Mouse (Mus musculus) liver, postnatal 0 days (tissue): Measurements from ENCODE around the gene Gdf15. TPM values are rescaled to one million over a fixed set of nuclear protein-coding genes. Genes with fewer than 3 reads are reported as not detected.

Experiments
- ATAC-seq: fragments of 200-750 bp; cut with Nextera tagmentation; 2 replicates; pipeline ENCODE4 v1.8.0; 2017; ENCODE audit warnings: mild to moderate bottlenecking, moderate library complexity
- DNase-seq: peaks from one replicate; pipeline ENCODE4 v3.0.0-alpha.2; 2016
- H3K27ac ChIP-seq: fragments of 300-500 bp; sonication (generic); 2 replicates; pipeline ENCODE4 v1.5.1; 2014; ENCODE audit warnings: antibody characterized with exemption, moderate library complexity, mild to moderate bottlenecking, low read depth
- H3K27me3 ChIP-seq: fragments of 300-500 bp; sonication (generic); 2 replicates; pipeline ENCODE4 v1.6.1; 2014; ENCODE audit warnings: low read length, control low read depth, mixed read lengths; ENCODE audit not compliant: insufficient read depth
- H3K36me3 ChIP-seq: fragments of 300-500 bp; sonication (generic); replicated peaks from 2 replicates; pipeline ENCODE4 v1.6.1; 2014; ENCODE audit warnings: mild to moderate bottlenecking, control low read depth, low read length, moderate library complexity, mixed read lengths; ENCODE audit not compliant: insufficient read depth
- H3K4me1 ChIP-seq: fragments of 300-500 bp; sonication (generic); 2 replicates; pipeline ENCODE4 v1.6.1; 2014; ENCODE audit warnings: antibody characterized with exemption, mild to moderate bottlenecking, control low read depth; ENCODE audit not compliant: insufficient read depth
- H3K4me2 ChIP-seq: fragments of 300-500 bp; sonication (generic); 2 replicates; pipeline ENCODE4 v1.6.1; 2014; ENCODE audit warnings: low read depth, mild to moderate bottlenecking, low read length, moderate library complexity, mixed read lengths
- H3K4me3 ChIP-seq: fragments of 300-500 bp; sonication (generic); 2 replicates; pipeline ENCODE4 v1.5.1; 2014; ENCODE audit warnings: low read depth, low read length
- H3K9ac ChIP-seq: fragments of 300-500 bp; sonication (generic); replicated peaks from 2 replicates; pipeline ENCODE4 v1.6.1; 2014; ENCODE audit warnings: mild to moderate bottlenecking, moderate library complexity
- H3K9me3 ChIP-seq: fragments of 300-500 bp; sonication (generic); 2 replicates; pipeline ENCODE4 v1.6.1; 2016; ENCODE audit warnings: mild to moderate bottlenecking, control low read depth, low read length, mixed read lengths
- CTCF ChIP-seq: sonication (generic); IDR thresholded peaks from 2 replicates; pipeline ENCODE4 v1.5.1; 2016; ENCODE audit warnings: antibody characterized with exemption, low read depth
- EP300 ChIP-seq: IDR thresholded peaks from 2 replicates; pipeline ENCODE4 v1.6.1; 2016; ENCODE audit warnings: antibody characterized with exemption, low read depth, mild to moderate bottlenecking
- WGBS: fragments of 180-500 bp; shearing (Covaris S2); extraction: QIAGEN DNeasy Blood & Tissue Kit; methylation state at CpG from one replicate; pipeline ENCODE4 v1.1.7; 2014; ENCODE audit not compliant: insufficient replicate concordance; 5-methylcytosine and 5-hydroxymethylcytosine counted together
- polyA plus RNA-seq: library from polyadenylated mRNA; unstranded; fragments of >200 nt; fragmentation: Nextera tagmentation; extraction: Ambion mirVana; gene quantifications from 2 replicates; pipeline ENCODE4 v1.2.1, GENCODE M21; 2015

Gdf15 gene
- polyA plus RNA-seq, 1 experiment from 2014 or later = 2.1 TPM

- Histone ChIP-seq H3K9ac (peak overlapping the region; percentile 83), H3K4me3 (peak overlapping the region; percentile 74), H3K4me2 (peak overlapping the region; percentile 88), H3K36me3 (no peaks in the 10 kb centered on the region), H3K27ac (no peak overlapping the region), H3K27me3 (peaks cover 6% of the 10 kb centered on the region; the same call in 1 of the 2 replicates), H3K4me1 (peaks cover 44% of the 10 kb centered on the region), H3K9me3 (no peaks in the 10 kb centered on the region)
- 63% methylated on average over 18 of the region's 18 CpGs for WGBS
- no peak for TF ChIP-seq EP300
- TF ChIP-seq CTCF = no peak
- ATAC-seq = no peak
- no peak for DNase-seq
These were observed 25.3 kb downstream of the Gdf15 start for GRCm38 (mm10) chr8:70606780-70607602.

- DNase-seq = no peak
- no peak overlapping the region for H3K4me3 ChIP-seq
- H3K4me1 ChIP-seq = peaks cover 42% of the 10 kb centered on the region
- H3K4me2 ChIP-seq = peak overlapping the region; percentile 88; the same call in 1 of the 2 replicates
- H3K27ac ChIP-seq = no peak overlapping the region
- peaks cover 6% of the 10 kb centered on the region; the same call in 1 of the 2 replicates for H3K27me3 ChIP-seq
- H3K9me3 ChIP-seq = no peaks in the 10 kb centered on the region
- WGBS = 84% methylated on average over 9 of the region's 9 CpGs
- ATAC-seq = no peak
- no peak for TF ChIP-seq EP300
- no peaks in the 10 kb centered on the region for H3K36me3 ChIP-seq
- no peak overlapping the region for H3K9ac ChIP-seq
These were observed 26.1 kb downstream of the Gdf15 start for GRCm38 (mm10) chr8:70605871-70606779.

GRCm38 (mm10) chr8:70604558-70604957 lies 27.7 kb downstream of the Gdf15 start:
- no peaks in the 10 kb centered on the region for H3K9me3 ChIP-seq
- DNase-seq (no peak), ATAC-seq (no peak)
- H3K27ac ChIP-seq = no peak overlapping the region
- H3K4me2 ChIP-seq = no peak overlapping the region
- H3K27me3 ChIP-seq = peaks cover 6% of the 10 kb centered on the region; the same call in 1 of the 2 replicates
- H3K36me3 ChIP-seq = no peaks in the 10 kb centered on the region
- peaks cover 37% of the 10 kb centered on the region for H3K4me1 ChIP-seq
- no peak overlapping the region for H3K9ac ChIP-seq
- H3K4me3 ChIP-seq = no peak overlapping the region
- no peak for TF ChIP-seq EP300
- no peak for TF ChIP-seq CTCF
- WGBS = 89% methylated on average over 7 of the region's 7 CpGs

- Histone ChIP-seq H3K9ac (no peak overlapping the region), H3K27ac (no peak overlapping the region), H3K9me3 (no peaks in the 10 kb centered on the region), H3K27me3 (no peaks in the 10 kb centered on the region), H3K36me3 (0 out of 2 replicates have a peak, but pooled peaks cover 2% of the 10 kb centered on the region), H3K4me1 (peaks cover 21% of the 10 kb centered on the region), H3K4me3 (no peak overlapping the region), H3K4me2 (no peak overlapping the region)
- ATAC-seq = no peak
- WGBS = 83% methylated on average over 13 of the region's 13 CpGs
- TF ChIP-seq EP300 (no peak), CTCF (no peak)
- DNase-seq = no peak
These were observed 30.0 kb downstream of the Gdf15 start for GRCm38 (mm10) chr8:70602139-70602811.

- ATAC-seq = peak; percentile 57
- Histone ChIP-seq H3K4me3 (no peak overlapping the region), H3K9ac (no peak overlapping the region), H3K9me3 (no peaks in the 10 kb centered on the region), H3K4me2 (peak overlapping the region; percentile 57), H3K36me3 (peaks cover 8% of the 10 kb centered on the region; the same call in 1 of the 2 replicates), H3K27ac (peak overlapping the region; percentile 44; the same call in 1 of the 2 replicates), H3K27me3 (no peaks in the 10 kb centered on the region), H3K4me1 (peaks cover 20% of the 10 kb centered on the region)
- TF ChIP-seq EP300 (no peak), CTCF (no peak)
- 5% methylated on average over 26 of the region's 26 CpGs for WGBS
- peak; percentile 89 for DNase-seq
These were observed 31.0 kb downstream of the Gdf15 start for GRCm38 (mm10) chr8:70601271-70601649.
